Comparison of ENCODE assay signal across 26 mouse cellular contexts in the genomic region with DNA sequence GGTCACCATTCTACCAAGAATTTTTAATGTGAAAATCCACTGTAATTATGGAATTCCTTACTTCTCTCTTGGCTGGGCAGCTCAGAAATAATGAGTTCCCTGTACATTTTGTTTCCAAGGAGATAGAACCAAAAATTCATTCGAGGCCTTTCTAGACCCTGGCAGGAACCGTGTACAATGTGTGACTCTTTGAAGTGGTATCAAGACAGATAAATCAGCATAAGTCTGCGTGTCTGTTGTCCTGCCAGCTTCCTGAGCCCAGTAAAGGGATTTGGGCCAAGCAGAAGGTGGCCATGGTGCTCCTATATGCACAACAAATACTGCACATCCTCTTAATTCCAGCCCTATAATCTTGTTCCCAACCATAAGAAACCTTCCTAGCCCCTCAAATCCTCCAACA.
DNase-seq lines count a peak whose midpoint lies in the region; ATAC-seq lines count a peak whose summit lies in the region.
"Had no signal": no experiment of that assay in that cellular context is flagged by ENCODE, and none has a peak within 500 bp of the region (broad histone marks: within the 10 kb centered on the region; RNA-seq: fewer than 3 reads in every experiment).

No protein-coding gene starts in this region.

- H3K4me3 ChIP-seq in heart, embryonic 10.5 days, result no peak overlapping the region
- no peak overlapping the region for H3K4me3 ChIP-seq in kidney, embryonic 14.5 days (ENCODE audit: low read length)
- H3K4me3 ChIP-seq: embryonic facial prominence, embryonic 10.5 days; embryonic facial prominence, embryonic 13.5 days; erythroblast, embryonic 14.5 days; forebrain, embryonic 13.5 days; heart, embryonic 13.5 days; hindbrain, embryonic 12.5 days; hindbrain, embryonic 15.5 days; intestine, embryonic 15.5 days had no signal

- ATAC-seq in kidney, embryonic 14.5 days (ENCODE audit: low FRiP score, low TSS enrichment), result no peak
- ATAC-seq: CD4-positive, CD25-positive, alpha-beta regulatory T cell, adult 4 months; forebrain, embryonic 13.5 days; forebrain, embryonic 16.5 days; intestine, embryonic 15.5 days had no signal

- H3K9ac ChIP-seq in kidney, embryonic 14.5 days (ENCODE audit: low read depth, low read length), result no peak overlapping the region
- H3K9ac ChIP-seq: embryonic facial prominence, embryonic 13.5 days; forebrain, embryonic 13.5 days; heart, embryonic 13.5 days; hindbrain, embryonic 12.5 days; hindbrain, embryonic 15.5 days; intestine, embryonic 15.5 days had no signal

- DNase-seq in adrenal gland, adult 2 months, result peak; percentile 52
- no peak for DNase-seq in adrenal gland, postnatal 4 days (ENCODE audit: low spot score in 2 of 2)
- peak; percentile 36 for DNase-seq in heart, embryonic 10.5 days (ENCODE audit: low spot score)
- no peak for DNase-seq in heart, postnatal 14 days
- peak; percentile 37 for DNase-seq in adrenal gland, postnatal 14 days
- no peak for DNase-seq in layer of hippocampus, adult 18-20 months (ENCODE audit: low spot score in 2 of 2)
- DNase-seq: cerebellum, adult 11-12 months; cerebellum, adult 8-10 months; cerebellum, postnatal 10 days; cerebellum, postnatal 36 days; embryo, embryonic 11 days; gastrocnemius, postnatal 10 days; gastrocnemius, postnatal 36 days; kidney, adult 18-20 months; kidney, adult 9 months had no signal

- H3K4me1 ChIP-seq in heart, embryonic 10.5 days, result peaks cover 4% of the 10 kb centered on the region; the same call in 1 of the 2 replicates
- peaks cover 2% of the 10 kb centered on the region; the same call in 1 of the 2 replicates for H3K4me1 ChIP-seq in kidney, embryonic 14.5 days (ENCODE audit: control insufficient read depth, insufficient read depth, low read length)
- H3K4me1 ChIP-seq: forebrain, embryonic 13.5 days; hindbrain, embryonic 12.5 days; hindbrain, embryonic 15.5 days; intestine, embryonic 15.5 days had no signal

- H3K36me3 ChIP-seq in heart, embryonic 10.5 days, result no peaks in the 10 kb centered on the region
- H3K36me3 ChIP-seq in kidney, embryonic 14.5 days (ENCODE audit: control insufficient read depth, insufficient read depth, low read length), result no peaks in the 10 kb centered on the region
- H3K36me3 ChIP-seq: embryonic facial prominence, embryonic 10.5 days; embryonic facial prominence, embryonic 13.5 days; heart, embryonic 13.5 days; hindbrain, embryonic 12.5 days; hindbrain, embryonic 15.5 days; intestine, embryonic 15.5 days had no signal

- WGBS in heart, embryonic 10.5 days, result 53% methylated on average over 3 of the region's 3 CpGs
- 68% methylated on average over 3 of the region's 3 CpGs for WGBS in kidney, embryonic 14.5 days

- no peaks in the 10 kb centered on the region for H3K9me3 ChIP-seq in heart, embryonic 10.5 days
- no peaks in the 10 kb centered on the region for H3K9me3 ChIP-seq in kidney, embryonic 14.5 days (ENCODE audit: control insufficient read depth, low read length)
- H3K9me3 ChIP-seq: embryonic facial prominence, embryonic 10.5 days; embryonic facial prominence, embryonic 13.5 days; forebrain, embryonic 13.5 days; heart, embryonic 13.5 days; hindbrain, embryonic 12.5 days; hindbrain, embryonic 15.5 days; intestine, embryonic 15.5 days had no signal

- H3K27me3 ChIP-seq in heart, embryonic 10.5 days (ENCODE audit: insufficient read depth, poor library complexity, severe bottlenecking), result no peaks in the 10 kb centered on the region
- no peaks in the 10 kb centered on the region for H3K27me3 ChIP-seq in kidney, embryonic 14.5 days (ENCODE audit: control insufficient read depth, insufficient read depth, low read length)
- H3K27me3 ChIP-seq: embryonic facial prominence, embryonic 13.5 days; forebrain, embryonic 13.5 days; heart, embryonic 13.5 days; hindbrain, embryonic 12.5 days; hindbrain, embryonic 15.5 days; intestine, embryonic 15.5 days had no signal

- intact Hi-C loops in heart, postnatal 14 days (cut with DNase I), result no loop called here

- H3K27ac ChIP-seq in heart, embryonic 10.5 days, result no peak overlapping the region
- no peak overlapping the region for H3K27ac ChIP-seq in kidney, embryonic 14.5 days (ENCODE audit: low read depth, low read length)
- H3K27ac ChIP-seq: embryonic facial prominence, embryonic 10.5 days; embryonic facial prominence, embryonic 13.5 days; forebrain, embryonic 13.5 days; heart, embryonic 13.5 days; hindbrain, embryonic 12.5 days; hindbrain, embryonic 15.5 days; intestine, embryonic 15.5 days had no signal

- H3K4me2 ChIP-seq in kidney, embryonic 14.5 days (replicated peaks; ENCODE audit: low read depth, low read length), result no peak overlapping the region
- H3K4me2 ChIP-seq: embryonic facial prominence, embryonic 13.5 days; forebrain, embryonic 13.5 days; heart, embryonic 13.5 days; hindbrain, embryonic 12.5 days; hindbrain, embryonic 15.5 days; intestine, embryonic 15.5 days had no signal

Comparison
In these comparisons a context has a peak if more than half of its experiments do, and no peak if none do; other contexts are left out.
1. DNase-seq: peak in adrenal gland, adult 2 months (single experiment), heart, embryonic 10.5 days (single experiment) and adrenal gland, postnatal 14 days (single experiment); none in adrenal gland, postnatal 4 days (0 of 2), heart, postnatal 14 days (0 of 2) and layer of hippocampus, adult 18-20 months (0 of 2).